Mouse (Mus musculus) heart, postnatal 14 days (tissue): ENCODE data around the gene Zfp280d. TPM values are rescaled to one million over a fixed set of nuclear protein-coding genes. Genes with fewer than 3 reads are reported as not detected.

Source experiments
- DNase-seq, 2 experiments: peaks; one replicate each; pipeline ENCODE4 v3.0.0; 2021 to 2022
- intact Hi-C: fragments of 180-260 bp; cut with DNase I; formaldehyde crosslinking; loops from one replicate; pipeline ENCODE4 v1.15.1; 2025
- total RNA-seq, 2 experiments: library from RNA; stranded (reverse); gene quantifications; 2 replicates each; pipeline ENCODE4 v1.2.3; 2021

The Zfp280d gene
- total RNA-seq, 2 experiments from 2014 or later = 25.1 to 31.1 TPM

DNA sequence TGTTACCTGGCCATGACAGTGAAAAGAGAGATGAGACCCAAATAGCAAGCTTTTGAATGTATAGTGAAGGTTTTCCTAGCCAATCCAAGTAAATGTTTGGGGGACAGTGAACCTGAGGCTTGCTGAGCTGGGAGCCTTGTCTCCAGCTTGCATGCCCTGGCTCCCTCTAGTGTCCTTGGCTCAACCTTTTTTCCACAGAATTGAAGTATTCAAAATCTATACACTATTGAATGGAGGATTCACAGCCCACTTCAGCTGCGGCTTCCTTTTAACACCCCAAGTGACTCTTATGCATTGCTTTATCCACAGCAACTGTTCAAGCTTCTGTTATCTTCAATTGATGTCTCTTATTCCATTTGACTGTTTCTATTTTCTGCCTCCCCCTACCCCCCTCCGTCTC lies 137.1 kb downstream of the Zfp280d start:
- no peak for DNase-seq
- intact Hi-C loops = no loop called here

Other genes with a start within 250 kb of the Zfp280d start
- gene Tcf12, start 163.0 kb upstream of the Zfp280d start, total RNA-seq = 10 to 100 TPM; 50.5 to 54.0 TPM
- gene Mns1, start 163.2 kb downstream of the Zfp280d start, total RNA-seq = under 1 TPM; 0.91 to 0.95 TPM
- gene Tex9, start 217.4 kb downstream of the Zfp280d start, total RNA-seq = 1 to 10 TPM; 2.6 TPM